Mouse (Mus musculus) retina, adult 2 months (tissue): ENCODE data around the gene Zfp51.
"Not testable (repeated sequence)": the region's sequence is repeated elsewhere in the genome, so short reads cannot be mapped to it uniquely, and the experiment has no call there.

Experiments used
- DNase-seq: peaks from one replicate; pipeline ENCODE4 v3.0.0-alpha.2; 2012; ENCODE audit warnings: low read depth, low spot score

Gene Zfp51

GRCm38 (mm10) chr17:21450138-21450704, at the start of gene Zfp51:
TSS of gene Zfp51 (plus strand) at chr17:21450374.
- peak; percentile 73 for DNase-seq

- DNase-seq = peak; percentile 40
These were observed 27.2 kb upstream of the Zfp51 start, which contains the start of gene Zfp54 for GRCm38 (mm10) chr17:21422664-21423599. TSS of gene Zfp54 (plus strand) at chr17:21423227.

- not testable (repeated sequence) for DNase-seq
These were observed 11.3 kb upstream of the Zfp51 start for GRCm38 (mm10) chr17:21438806-21439400.

- DNase-seq = peak; percentile 57
These were observed 505 bp upstream of the Zfp51 start for GRCm38 (mm10) chr17:21449669-21450068.

GRCm38 (mm10) chr17:21463550-21463949, 13.4 kb downstream of the Zfp51 start:
- DNase-seq = no peak

- DNase-seq = no peak
These were observed 22.0 kb downstream of the Zfp51 start for GRCm38 (mm10) chr17:21472032-21472652.

GRCm38 (mm10) chr17:21472653-21473307, 22.6 kb downstream of the Zfp51 start:
- no peak for DNase-seq

GRCm38 (mm10) chr17:21473362-21474190, 23.4 kb downstream of the Zfp51 start:
- no peak for DNase-seq

GRCm38 (mm10) chr17:21474729-21475128, 24.6 kb downstream of the Zfp51 start:
- not testable (repeated sequence) for DNase-seq

GRCm38 (mm10) chr17:21475290-21475689, 25.1 kb downstream of the Zfp51 start:
- DNase-seq = not testable (repeated sequence)

- DNase-seq = not testable (repeated sequence)
These were observed 26.2 kb downstream of the Zfp51 start for GRCm38 (mm10) chr17:21476351-21476750.

- DNase-seq = not testable (repeated sequence)
These were observed 28.1 kb downstream of the Zfp51 start for GRCm38 (mm10) chr17:21478103-21478777.

GRCm38 (mm10) chr17:21488760-21489499, 38.8 kb downstream of the Zfp51 start, which contains the start of gene Zfp53:
TSS of gene Zfp53 (plus strand) at chr17:21488998.
- DNase-seq = peak; percentile 73

- DNase-seq = no peak
These were observed 39.4 kb downstream of the Zfp51 start for GRCm38 (mm10) chr17:21489500-21490001.

- no peak for DNase-seq
These were observed 51.2 kb downstream of the Zfp51 start for GRCm38 (mm10) chr17:21501365-21501764.

- DNase-seq = no peak
These were observed 54.4 kb downstream of the Zfp51 start for GRCm38 (mm10) chr17:21504524-21504923.

- DNase-seq = no peak
These were observed 56.1 kb downstream of the Zfp51 start for GRCm38 (mm10) chr17:21506258-21506657.

GRCm38 (mm10) chr17:21509756-21510155, 59.6 kb downstream of the Zfp51 start:
- no peak for DNase-seq
